Mouse (Mus musculus) liver, postnatal 0 days (tissue): ENCODE data around the gene Lysmd2. TPM values are rescaled to one million over a fixed set of nuclear protein-coding genes. Genes with fewer than 3 reads are reported as not detected.

Source experiments
- ATAC-seq: fragments of 200-750 bp; cut with Nextera tagmentation; 2 replicates; pipeline ENCODE4 v1.8.0; 2017; ENCODE audit warnings: mild to moderate bottlenecking, moderate library complexity
- DNase-seq: peaks from one replicate; pipeline ENCODE4 v3.0.0-alpha.2; 2016
- H3K27ac ChIP-seq: fragments of 300-500 bp; sonication (generic); 2 replicates; pipeline ENCODE4 v1.5.1; 2014; ENCODE audit warnings: antibody characterized with exemption, moderate library complexity, mild to moderate bottlenecking, low read depth
- H3K27me3 ChIP-seq: fragments of 300-500 bp; sonication (generic); 2 replicates; pipeline ENCODE4 v1.6.1; 2014; ENCODE audit warnings: low read length, control low read depth, mixed read lengths; ENCODE audit not compliant: insufficient read depth
- H3K36me3 ChIP-seq: fragments of 300-500 bp; sonication (generic); replicated peaks from 2 replicates; pipeline ENCODE4 v1.6.1; 2014; ENCODE audit warnings: mild to moderate bottlenecking, control low read depth, low read length, moderate library complexity, mixed read lengths; ENCODE audit not compliant: insufficient read depth
- H3K4me1 ChIP-seq: fragments of 300-500 bp; sonication (generic); 2 replicates; pipeline ENCODE4 v1.6.1; 2014; ENCODE audit warnings: antibody characterized with exemption, mild to moderate bottlenecking, control low read depth; ENCODE audit not compliant: insufficient read depth
- H3K4me2 ChIP-seq: fragments of 300-500 bp; sonication (generic); 2 replicates; pipeline ENCODE4 v1.6.1; 2014; ENCODE audit warnings: low read depth, mild to moderate bottlenecking, low read length, moderate library complexity, mixed read lengths
- H3K4me3 ChIP-seq: fragments of 300-500 bp; sonication (generic); 2 replicates; pipeline ENCODE4 v1.5.1; 2014; ENCODE audit warnings: low read depth, low read length
- H3K9ac ChIP-seq: fragments of 300-500 bp; sonication (generic); replicated peaks from 2 replicates; pipeline ENCODE4 v1.6.1; 2014; ENCODE audit warnings: mild to moderate bottlenecking, moderate library complexity
- H3K9me3 ChIP-seq: fragments of 300-500 bp; sonication (generic); 2 replicates; pipeline ENCODE4 v1.6.1; 2016; ENCODE audit warnings: mild to moderate bottlenecking, control low read depth, low read length, mixed read lengths
- CTCF ChIP-seq: sonication (generic); IDR thresholded peaks from 2 replicates; pipeline ENCODE4 v1.5.1; 2016; ENCODE audit warnings: antibody characterized with exemption, low read depth
- EP300 ChIP-seq: IDR thresholded peaks from 2 replicates; pipeline ENCODE4 v1.6.1; 2016; ENCODE audit warnings: antibody characterized with exemption, low read depth, mild to moderate bottlenecking
- WGBS: fragments of 180-500 bp; shearing (Covaris S2); extraction: QIAGEN DNeasy Blood & Tissue Kit; methylation state at CpG from one replicate; pipeline ENCODE4 v1.1.7; 2014; ENCODE audit not compliant: insufficient replicate concordance; 5-methylcytosine and 5-hydroxymethylcytosine counted together
- polyA plus RNA-seq: library from polyadenylated mRNA; unstranded; fragments of >200 nt; fragmentation: Nextera tagmentation; extraction: Ambion mirVana; gene quantifications from 2 replicates; pipeline ENCODE4 v1.2.1, GENCODE M21; 2015

Lysmd2 gene
- polyA plus RNA-seq, 1 experiment from 2014 or later = 3.9 TPM

- Histone ChIP-seq H3K4me1 (no peaks in the 10 kb centered on the region), H3K9me3 (no peaks in the 10 kb centered on the region; the same call in 1 of the 2 replicates), H3K4me2 (no peak overlapping the region), H3K27me3 (peaks cover 8% of the 10 kb centered on the region; the same call in 1 of the 2 replicates), H3K4me3 (no peak overlapping the region), H3K36me3 (no peaks in the 10 kb centered on the region), H3K9ac (no peak overlapping the region), H3K27ac (no peak overlapping the region)
- TF ChIP-seq EP300 = no peak
- TF ChIP-seq CTCF = no peak
- DNase-seq (no peak), ATAC-seq (no peak)
- 66% methylated on average over 4 of the region's 4 CpGs for whole genome bisulfite sequencing
Observed at GRCm38 (mm10) chr9:75684292-75684691, 58.8 kb downstream of the Lysmd2 start.

DNA sequence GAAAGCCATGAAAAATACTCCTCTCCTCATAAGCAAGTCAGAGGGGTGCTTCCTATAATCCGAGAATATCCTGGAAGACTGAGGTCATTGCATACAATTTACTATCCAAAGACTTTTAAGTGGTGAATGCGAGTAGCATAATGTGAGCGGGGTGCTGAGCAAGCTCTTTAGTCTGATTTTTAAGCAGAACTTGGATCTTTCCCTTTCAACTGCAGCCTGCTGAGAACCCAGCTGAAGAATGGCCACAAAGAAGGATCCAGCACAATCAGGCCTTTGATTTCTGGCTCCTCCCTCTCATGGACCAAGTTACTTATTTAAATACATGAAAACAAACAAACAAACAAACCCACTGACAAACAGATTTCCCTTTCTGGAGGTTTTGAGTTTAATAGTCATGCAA lies 59.2 kb downstream of the Lysmd2 start:
- Histone ChIP-seq H3K27me3 (peaks cover 8% of the 10 kb centered on the region; the same call in 1 of the 2 replicates), H3K4me1 (no peaks in the 10 kb centered on the region), H3K27ac (no peak overlapping the region), H3K4me3 (no peak overlapping the region), H3K4me2 (no peak overlapping the region), H3K36me3 (no peaks in the 10 kb centered on the region), H3K9ac (no peak overlapping the region), H3K9me3 (no peaks in the 10 kb centered on the region; the same call in 1 of the 2 replicates)
- no peak for ATAC-seq
- WGBS = 58% methylated on average over 3 of the region's 3 CpGs
- DNase-seq = no peak
- no peak for TF ChIP-seq EP300

Other genes starting within 250 kb of the Lysmd2 start
- 17.2 and 18.4 TPM in 2 replicates for gene Mapk6, start 215.7 kb upstream of the Lysmd2 start, polyA plus RNA-seq
- 10.5 and 11.3 TPM in 2 replicates for gene Leo1, start 184.2 kb upstream of the Lysmd2 start, polyA plus RNA-seq
- 24.9 and 30.6 TPM in 2 replicates for gene Tmod3, start 66.1 kb upstream of the Lysmd2 start, polyA plus RNA-seq
- 0.05 and 0.25 TPM in 2 replicates for gene Tmod2, start 14.4 kb upstream of the Lysmd2 start, polyA plus RNA-seq
- gene Scg3, start 58.3 kb downstream of the Lysmd2 start, polyA plus RNA-seq = not detected in 2 replicates
- gene Bmp5, start 149.6 kb downstream of the Lysmd2 start, polyA plus RNA-seq = 2.4 and 3.0 TPM in 2 replicates